Mouse (Mus musculus) kidney, postnatal 0 days (tissue): Measurements from ENCODE around the gene Mcm3ap. TPM values are rescaled to one million over a fixed set of nuclear protein-coding genes. Genes with fewer than 3 reads are reported as not detected.
A peak's percentile ranks its signal among the peaks of the same experiment; 100 is the strongest.

Source experiments
- ATAC-seq: fragments of 200-750 bp; cut with Nextera tagmentation; replicated peaks from 2 replicates; pipeline ENCODE4 v1.8.0; 2017; ENCODE audit warnings: low read depth, moderate number of reproducible peaks, moderate TSS enrichment, moderate library complexity; ENCODE audit not compliant: low FRiP score
- DNase-seq: peaks from one replicate; pipeline ENCODE4 v3.0.0-alpha.2; 2016; ENCODE audit warnings: low spot score
- H3K27ac ChIP-seq: fragments of 300-500 bp; sonication (generic); 2 replicates; pipeline ENCODE4 v1.5.1; 2014; ENCODE audit warnings: mild to moderate bottlenecking
- H3K27me3 ChIP-seq: fragments of 300-500 bp; sonication (generic); 2 replicates; pipeline ENCODE4 v1.6.1; 2014; ENCODE audit warnings: low read length, mixed read lengths; ENCODE audit not compliant: insufficient read depth
- H3K36me3 ChIP-seq: fragments of 300-500 bp; sonication (generic); 2 replicates; pipeline ENCODE4 v1.6.1; 2014; ENCODE audit warnings: low read length, mixed read lengths; ENCODE audit not compliant: insufficient read depth
- H3K4me1 ChIP-seq: fragments of 300-500 bp; sonication (generic); replicated peaks from 2 replicates; pipeline ENCODE4 v1.6.1; 2014; ENCODE audit warnings: antibody characterized with exemption, low read length, mixed read lengths; ENCODE audit not compliant: insufficient read depth
- H3K4me2 ChIP-seq: fragments of 300-500 bp; sonication (generic); 2 replicates; pipeline ENCODE4 v1.6.1; 2014; ENCODE audit warnings: mild to moderate bottlenecking, low read length, moderate library complexity, mixed read lengths
- H3K4me3 ChIP-seq: fragments of 300-500 bp; sonication (generic); replicated peaks from 2 replicates; pipeline ENCODE4 v1.5.1; 2014; ENCODE audit warnings: low read depth, low read length
- H3K9ac ChIP-seq: fragments of 300-500 bp; sonication (generic); 2 replicates; pipeline ENCODE4 v1.6.1; 2014; ENCODE audit warnings: low read depth, low read length
- H3K9me3 ChIP-seq: fragments of 300-500 bp; sonication (generic); replicated peaks from 2 replicates; pipeline ENCODE4 v1.6.1; 2016; ENCODE audit warnings: low read length, inconsistent platforms, mixed read lengths
- CTCF ChIP-seq: IDR thresholded peaks from 2 replicates; pipeline ENCODE4 v1.5.1; 2016; ENCODE audit warnings: antibody characterized with exemption, low read depth, mild to moderate bottlenecking, moderate library complexity
- WGBS: fragments of 180-500 bp; shearing (Covaris S2); extraction: QIAGEN DNeasy Blood & Tissue Kit; methylation state at CpG from one replicate; pipeline ENCODE4 v1.1.7; 2014; 5-methylcytosine and 5-hydroxymethylcytosine counted together
- polyA plus RNA-seq: library from polyadenylated mRNA; unstranded; fragments of >200 nt; fragmentation: Nextera tagmentation; extraction: Ambion mirVana; gene quantifications from 2 replicates; pipeline ENCODE4 v1.2.1, GENCODE M21; 2015

Mcm3ap gene
- polyA plus RNA-seq, 1 experiment from 2014 or later: 41.6 TPM

DNA sequence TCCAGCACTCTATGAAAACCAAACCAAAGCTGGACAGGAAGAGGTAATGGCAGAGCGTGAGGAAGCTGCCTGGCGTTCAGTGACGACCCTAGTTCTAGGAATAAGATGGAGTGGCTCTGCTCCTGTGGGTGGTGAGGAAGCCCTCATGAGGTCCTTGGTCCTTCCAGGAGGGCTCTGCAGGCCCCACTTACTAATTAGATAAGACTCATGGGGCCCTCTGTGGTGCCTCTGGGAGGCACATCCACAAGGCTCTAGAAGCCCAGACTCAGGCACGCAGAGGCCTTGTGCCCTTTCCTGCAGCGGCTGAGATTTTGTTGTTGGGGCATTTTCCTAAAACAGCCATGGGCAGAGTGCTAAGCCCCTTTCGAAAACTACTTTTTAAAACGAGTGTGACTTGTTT is 37.1 kb downstream of the Mcm3ap start:
- Histone ChIP-seq H3K27me3 (no peaks in the 10 kb centered on the region), H3K4me2 (no peak overlapping the region), H3K27ac (no peak overlapping the region), H3K4me3 (no peak overlapping the region), H3K9me3 (no peaks in the 10 kb centered on the region), H3K36me3 (peaks cover 66% of the 10 kb centered on the region), H3K4me1 (no peaks in the 10 kb centered on the region), H3K9ac (no peak overlapping the region)
- 91% methylated on average over 7 of the region's 7 CpGs for WGBS
- no peak for ATAC-seq
- TF ChIP-seq CTCF: no peak
- DNase-seq: no peak

DNA sequence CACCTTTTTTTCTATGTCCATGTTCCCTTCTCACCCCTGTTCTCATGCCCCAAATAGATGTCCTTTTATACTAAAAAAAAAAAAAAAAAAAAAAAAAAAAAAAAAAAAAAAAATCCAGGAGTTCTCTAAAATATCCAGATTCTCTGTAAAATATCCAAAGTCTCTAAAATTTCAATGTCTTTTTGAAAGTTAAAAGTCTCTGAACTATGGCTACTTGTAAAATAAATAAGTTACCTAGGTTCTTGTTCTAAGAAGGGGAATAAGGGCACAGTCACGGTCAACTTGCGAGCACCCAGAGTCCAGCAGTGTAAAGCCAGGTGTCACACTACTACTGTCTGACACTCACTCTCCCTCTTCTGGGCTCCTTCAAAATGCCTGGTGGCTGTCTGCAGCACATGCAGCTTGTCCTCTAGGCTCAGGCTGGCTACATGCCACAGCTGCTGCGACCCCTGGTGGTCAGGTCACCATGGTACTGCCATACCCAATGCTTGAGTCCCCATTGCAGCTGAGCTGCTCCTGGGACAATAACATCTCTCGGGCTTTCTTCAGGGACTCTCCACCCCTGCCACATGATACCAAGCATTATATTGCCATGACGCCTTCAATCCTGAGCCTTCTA is 44.3 kb downstream of the Mcm3ap start:
- ATAC-seq (peak; percentile 91), DNase-seq (peak; percentile 86)
- peak; percentile 90 for TF ChIP-seq CTCF
- WGBS: 46% methylated on average over 5 of the region's 5 CpGs
- no peak overlapping the region for H3K27ac ChIP-seq
- H3K9me3 ChIP-seq: 0 out of 2 replicates have a peak, but pooled peaks cover under 1% of the 10 kb centered on the region
- H3K36me3 ChIP-seq: peaks cover 35% of the 10 kb centered on the region
- H3K4me1 ChIP-seq: no peaks in the 10 kb centered on the region
- H3K9ac ChIP-seq: no peak overlapping the region
- H3K27me3 ChIP-seq: no peaks in the 10 kb centered on the region
- H3K4me2 ChIP-seq: no peak overlapping the region
- H3K4me3 ChIP-seq: no peak overlapping the region

DNA sequence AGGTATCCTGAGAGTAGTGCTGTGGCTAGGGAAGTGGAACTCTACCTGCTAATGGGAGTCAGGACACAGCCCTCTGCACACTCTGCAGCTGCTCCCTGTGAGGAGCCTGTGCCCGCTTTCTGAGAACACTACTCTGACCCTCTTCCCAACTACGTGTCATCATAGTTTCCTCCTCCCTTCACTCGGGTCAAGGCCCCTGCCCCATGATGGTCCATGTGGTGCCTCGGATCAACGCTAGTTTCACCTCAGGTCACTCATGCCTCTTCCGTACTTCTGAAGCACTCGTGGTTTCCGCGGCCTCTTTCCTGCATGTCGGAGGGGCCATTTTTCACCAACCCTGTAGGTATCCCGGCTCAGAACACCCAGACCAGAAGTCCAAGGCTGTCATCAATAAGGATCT is 62.2 kb downstream of the Mcm3ap start:
- no peak for ATAC-seq
- H3K9ac ChIP-seq: peak overlapping the region; percentile 66
- no peak for DNase-seq
- H3K4me3 ChIP-seq: peak overlapping the region; percentile 51
- WGBS: 0% methylated on average over 11 of the region's 11 CpGs
- H3K4me2 ChIP-seq: peak overlapping the region; percentile 91
- H3K36me3 ChIP-seq: 0 out of 2 replicates have a peak, but pooled peaks cover 15% of the 10 kb centered on the region
- no peaks in the 10 kb centered on the region for H3K4me1 ChIP-seq
- no peaks in the 10 kb centered on the region for H3K9me3 ChIP-seq
- H3K27ac ChIP-seq: no peak overlapping the region
- no peaks in the 10 kb centered on the region for H3K27me3 ChIP-seq
- no peak for TF ChIP-seq CTCF

DNA sequence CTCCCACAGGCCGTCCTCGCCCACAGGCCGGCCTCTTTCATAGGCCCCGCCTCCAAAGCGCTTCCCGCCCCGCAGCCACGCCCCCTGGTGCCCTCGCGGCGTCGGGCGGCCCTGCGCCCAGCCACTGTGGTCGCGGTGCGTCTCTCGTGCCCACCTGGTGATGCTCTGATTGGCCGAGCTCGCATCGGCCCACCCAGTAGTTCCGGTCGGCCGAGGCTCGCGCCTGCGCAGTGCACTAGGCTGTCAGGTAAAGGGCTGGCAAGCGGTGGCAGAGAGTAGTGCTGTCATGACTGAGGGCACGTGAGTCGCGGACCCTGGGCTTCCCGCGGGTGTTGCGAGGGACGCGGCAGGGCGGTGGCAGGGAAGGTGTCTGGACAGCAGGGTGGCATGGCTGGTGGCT is 62.6 kb downstream of the Mcm3ap start, which contains the start of gene Lss:
TSS of gene Lss (plus strand) at position 214 of the 400 bp plus-strand sequence.
- peak within 1 kb of the TSS; percentile 51 for H3K4me3 ChIP-seq
- H3K9me3 ChIP-seq: no peaks in the 10 kb centered on the region
- under 1% methylated on average over 36 of the region's 37 CpGs for WGBS
- H3K9ac ChIP-seq: peak within 1 kb of the TSS; percentile 66
- peak within 1 kb of the TSS; percentile 47; the same call in 1 of the 2 replicates for H3K27ac ChIP-seq
- peak; percentile 67 for TF ChIP-seq CTCF
- DNase-seq (peak; percentile 95), ATAC-seq (peak; percentile 100)
- H3K36me3 ChIP-seq: 0 out of 2 replicates have a peak, but pooled peaks cover 15% of the 10 kb centered on the region
- no peaks in the 10 kb centered on the region for H3K27me3 ChIP-seq
- peak within 1 kb of the TSS; percentile 91 for H3K4me2 ChIP-seq
- no peaks in the 10 kb centered on the region for H3K4me1 ChIP-seq

DNA sequence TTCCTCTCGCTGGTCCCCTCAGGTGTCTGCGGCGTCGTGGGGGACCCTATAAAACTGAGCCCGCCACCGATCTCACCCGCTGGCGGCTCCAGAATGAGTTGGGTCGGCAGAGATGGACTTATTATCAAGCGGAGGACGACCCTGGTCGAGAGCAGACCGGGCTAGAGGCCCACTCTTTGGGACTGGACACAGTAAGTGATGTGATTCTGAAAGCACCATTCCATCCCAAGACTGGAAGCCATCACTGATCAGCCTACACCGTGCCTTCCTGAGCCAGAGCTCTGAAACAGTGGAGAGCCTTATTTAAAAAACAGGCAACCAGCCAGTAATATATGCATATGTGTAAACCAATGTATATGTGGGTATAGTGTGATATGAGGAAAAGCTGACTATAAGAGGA is 63.1 kb downstream of the Mcm3ap start:
- Histone ChIP-seq H3K27me3 (no peaks in the 10 kb centered on the region), H3K4me3 (peak overlapping the region; percentile 51), H3K4me2 (peak overlapping the region; percentile 91), H3K9me3 (no peaks in the 10 kb centered on the region), H3K4me1 (no peaks in the 10 kb centered on the region), H3K9ac (peak overlapping the region; percentile 66), H3K27ac (peak overlapping the region; percentile 47; the same call in 1 of the 2 replicates), H3K36me3 (0 out of 2 replicates have a peak, but pooled peaks cover 15% of the 10 kb centered on the region)
- DNase-seq: no peak
- no peak for TF ChIP-seq CTCF
- under 1% methylated on average over 14 of the region's 14 CpGs for WGBS
- peak; percentile 11; the same call in 1 of the 2 replicates for ATAC-seq

DNA sequence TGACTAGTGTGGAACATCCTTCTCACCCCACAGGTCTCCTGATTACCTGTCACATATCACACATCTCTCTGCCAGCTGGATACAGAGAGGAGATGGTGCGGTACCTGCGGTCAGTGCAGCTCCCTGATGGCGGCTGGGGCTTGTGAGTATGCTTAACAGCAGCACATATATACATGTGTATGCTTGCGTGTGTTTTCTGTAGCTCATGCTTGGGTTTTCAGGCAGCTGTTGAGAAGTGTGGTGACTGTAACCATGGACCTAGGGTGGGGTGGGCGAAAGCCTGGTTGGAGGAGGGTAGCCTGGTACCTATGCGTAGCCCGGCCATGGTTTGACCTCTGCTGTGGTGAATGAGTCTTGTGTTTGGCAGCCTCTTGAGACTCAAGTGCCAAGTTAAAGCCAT is 66.8 kb downstream of the Mcm3ap start:
- Histone ChIP-seq H3K9me3 (no peaks in the 10 kb centered on the region), H3K9ac (no peak overlapping the region), H3K4me3 (no peak overlapping the region), H3K36me3 (peaks cover 27% of the 10 kb centered on the region; the same call in 1 of the 2 replicates), H3K27ac (no peak overlapping the region), H3K4me1 (no peaks in the 10 kb centered on the region), H3K4me2 (no peak overlapping the region), H3K27me3 (no peaks in the 10 kb centered on the region)
- WGBS: 95% methylated on average over 7 of the region's 7 CpGs
- DNase-seq: no peak
- TF ChIP-seq CTCF: no peak
- ATAC-seq: no peak
